Mouse (Mus musculus) megakaryocyte, embryonic 14.5 days (primary cell): ENCODE measurements at regions not wholly inside any gene's neighbourhood (a gene's known extent, or its start where the extent isn't known, plus 50 kb on each side); places are given as distances from the start of the nearest gene placed in this dataset.

Experiments
- FLI1 ChIP-seq: IDR thresholded peaks from 2 replicates; pipeline ENCODE4 v1.6.1; 2012; ENCODE audit warnings: low read length, inconsistent platforms, mixed read lengths
- GATA1 ChIP-seq: IDR thresholded peaks from 3 replicates; pipeline ENCODE4 v1.6.1; 2012; ENCODE audit warnings: mixed read lengths, low read length, inconsistent platforms, borderline replicate concordance

DNA sequence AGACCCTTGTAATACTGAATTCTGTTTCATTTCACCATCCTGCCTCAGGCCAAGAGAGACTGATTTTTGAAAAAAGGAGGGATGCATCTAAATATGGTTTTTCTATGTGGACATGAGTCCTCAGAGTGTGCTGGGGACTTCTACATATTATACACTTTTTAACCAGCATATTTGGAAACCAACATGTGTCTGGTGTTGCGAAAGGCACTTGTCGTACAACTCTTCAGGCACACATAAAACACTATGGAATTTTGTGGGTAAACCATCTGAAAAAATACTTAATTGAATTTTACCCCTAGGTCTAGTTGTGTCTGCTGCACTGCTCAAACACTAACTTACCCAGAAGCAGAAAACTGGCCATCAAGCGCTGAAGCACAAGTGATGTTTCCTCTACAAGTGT lies 74.0 kb upstream of the Ifne start:
- TF ChIP-seq GATA1 (no peak), FLI1 (no peak)
